Mouse (Mus musculus) kidney, adult 9 months (tissue): ENCODE measurements around the gene Nrm.
A peak's percentile ranks its signal among the peaks of the same experiment; 100 is the strongest.

Source experiments
- DNase-seq: peaks from one replicate; pipeline ENCODE4 v3.0.0; 2022

Gene Nrm

GRCm38 (mm10) chr17:35868165-35868820 lies 7.2 kb downstream of the Nrm start:
- no peak for DNase-seq

- no peak for DNase-seq
Observed at GRCm38 (mm10) chr17:35868961-35869345, 7.8 kb downstream of the Nrm start.

GRCm38 (mm10) chr17:35869346-35870067 lies 8.4 kb downstream of the Nrm start:
- DNase-seq: no peak

- peak; percentile 66 for DNase-seq
Observed at GRCm38 (mm10) chr17:35870151-35870883, 9.2 kb downstream of the Nrm start.

DNA sequence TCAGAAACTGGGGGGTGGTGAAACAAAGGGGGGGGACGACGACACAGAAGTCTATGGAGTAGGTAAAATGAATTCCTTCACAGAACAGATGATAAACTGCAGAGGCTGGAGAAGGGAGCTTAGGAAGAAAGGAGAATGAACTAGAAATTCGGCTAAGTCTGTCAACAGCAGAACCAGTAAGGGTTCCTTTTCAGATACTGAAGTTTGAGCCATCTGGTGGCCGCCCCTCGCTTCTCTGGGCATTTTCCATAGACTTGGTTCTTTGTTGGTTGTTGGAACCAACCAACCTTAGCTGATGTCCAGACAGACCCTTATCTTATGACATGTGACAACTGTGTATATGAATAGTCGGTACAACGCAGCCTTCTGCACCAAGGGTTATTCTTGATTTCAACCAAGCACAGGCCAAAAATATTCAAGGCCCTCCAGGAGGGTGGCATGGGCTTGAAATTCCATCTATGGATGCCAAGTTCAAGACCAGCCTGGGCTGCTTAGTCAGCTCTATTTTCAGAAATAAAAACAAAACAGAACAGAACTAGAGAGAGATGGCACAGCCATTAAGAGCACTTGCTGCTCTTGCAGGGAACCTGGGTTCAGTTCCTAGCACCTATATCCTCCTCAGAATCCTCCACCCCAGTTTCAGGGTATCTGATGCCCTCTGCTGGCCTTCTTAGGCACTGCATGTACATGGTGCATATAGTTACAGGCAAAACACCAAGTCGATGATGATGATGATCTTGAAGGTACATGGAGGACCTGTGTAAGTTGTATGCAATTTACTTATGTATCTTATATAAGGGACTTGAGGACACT lies 10.0 kb downstream of the Nrm start:
- DNase-seq: no peak

DNA sequence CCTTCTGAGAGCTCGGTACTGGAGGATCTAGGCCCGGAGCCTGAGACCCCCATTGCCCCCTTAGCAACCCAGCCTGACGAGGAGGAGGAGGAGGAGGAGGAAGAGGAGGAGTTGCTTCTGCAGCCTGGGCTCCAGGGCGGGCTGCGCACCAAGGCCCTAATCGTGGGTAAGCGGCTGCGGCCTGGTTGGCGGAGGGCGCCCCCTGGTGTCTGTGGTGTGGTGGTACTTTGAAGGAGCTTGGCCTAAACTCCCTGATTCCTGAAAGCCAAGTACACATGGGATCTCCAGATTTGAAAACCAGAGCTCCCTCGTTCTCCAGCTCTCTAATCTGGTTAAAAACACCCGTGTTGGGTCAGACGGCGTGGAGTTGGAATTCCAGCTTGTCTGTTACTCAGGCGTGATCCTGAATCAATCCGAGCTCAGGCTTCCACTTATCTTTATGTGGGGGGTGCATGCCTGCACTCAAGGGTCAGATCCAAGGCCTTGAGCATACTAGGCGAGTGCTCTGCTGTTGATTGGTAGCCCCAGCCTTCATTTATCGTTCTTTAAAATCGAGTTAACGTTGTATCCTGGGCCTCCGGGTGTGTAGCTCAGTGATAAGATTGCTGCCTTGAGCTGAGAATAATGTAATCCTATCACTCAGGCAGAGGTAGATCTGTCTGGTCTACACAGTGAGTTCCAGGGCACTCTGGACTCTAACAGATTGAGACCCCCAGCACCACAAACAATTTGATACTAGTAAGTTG lies 12.8 kb downstream of the Nrm start:
- peak; percentile 86 for DNase-seq

DNA sequence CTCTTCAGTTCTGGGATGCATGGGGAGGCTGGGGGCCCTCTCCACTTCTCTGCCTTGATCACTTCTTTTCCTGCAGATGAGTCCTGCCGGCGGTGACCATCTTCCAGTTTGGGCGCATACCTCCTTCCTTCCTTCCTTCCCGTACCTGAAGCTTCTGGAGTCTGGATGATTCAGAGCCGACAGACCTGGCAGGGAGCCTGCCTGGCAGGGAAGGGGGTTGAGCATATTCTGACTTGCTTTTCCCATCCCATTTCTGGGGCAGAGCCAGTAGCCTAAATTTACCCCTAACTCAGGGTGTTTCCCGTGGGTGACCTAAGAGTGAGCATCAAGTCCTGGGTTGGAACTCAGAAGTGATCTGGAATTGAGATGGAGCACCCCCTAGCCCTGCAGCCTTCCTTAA lies 13.6 kb downstream of the Nrm start:
- DNase-seq: peak; percentile 46

- peak; percentile 97 for DNase-seq
Observed at GRCm38 (mm10) chr17:35879245-35880057, 18.3 kb downstream of the Nrm start, which contains the start of gene Dhx16. Gene Dhx16, plus strand, starts transcription at chr17:35879819.

GRCm38 (mm10) chr17:35882924-35883323 lies 21.8 kb downstream of the Nrm start:
- DNase-seq: no peak

DNA sequence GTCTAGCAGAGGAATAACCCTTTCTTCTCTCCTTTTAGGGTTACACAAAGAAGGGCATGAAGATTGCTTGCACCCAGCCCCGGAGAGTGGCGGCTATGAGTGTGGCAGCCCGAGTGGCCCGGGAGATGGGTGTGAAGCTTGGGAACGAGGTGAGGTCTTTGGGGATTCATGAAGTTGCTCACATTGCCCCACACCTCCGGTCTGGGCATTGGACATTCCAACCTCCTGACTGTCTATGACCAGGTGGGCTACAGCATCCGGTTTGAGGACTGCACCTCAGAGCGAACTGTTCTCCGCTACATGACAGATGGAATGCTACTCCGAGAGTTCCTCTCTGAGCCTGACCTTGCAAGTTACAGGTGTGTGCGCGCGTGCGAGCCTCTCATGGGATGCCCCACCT lies 22.7 kb downstream of the Nrm start:
- no peak for DNase-seq

- no peak for DNase-seq
Observed at GRCm38 (mm10) chr17:35887725-35888124, 26.6 kb downstream of the Nrm start.

- peak; percentile 94 for DNase-seq
Observed at GRCm38 (mm10) chr17:35896781-35897643, 35.9 kb downstream of the Nrm start, which contains the start of gene 2310061I04Rik. Gene 2310061I04Rik, minus strand, starts transcription at chr17:35897431.

GRCm38 (mm10) chr17:35897644-35898573 lies 36.8 kb downstream of the Nrm start:
- DNase-seq: no peak

DNA sequence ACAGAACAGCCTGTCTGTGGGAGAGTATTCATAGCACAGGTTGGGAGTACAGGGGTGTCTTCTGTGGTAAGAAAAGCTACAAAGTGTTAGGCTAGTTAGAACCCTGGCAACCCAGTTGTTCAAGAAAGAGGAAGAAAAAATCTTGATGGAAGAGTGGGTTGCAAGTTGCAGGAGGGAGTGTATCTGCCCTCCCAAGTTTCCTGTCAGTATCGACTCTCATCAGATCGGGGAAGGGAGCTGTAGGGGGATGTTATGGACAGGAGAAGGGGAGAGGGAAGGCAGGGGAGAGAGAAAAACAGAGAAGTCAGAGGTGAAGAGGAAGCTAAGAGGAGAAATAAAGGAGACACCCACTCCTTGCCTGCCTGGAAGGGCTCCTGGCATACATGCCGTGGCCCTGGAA lies 39.5 kb downstream of the Nrm start:
- no peak for DNase-seq

- DNase-seq: peak; percentile 73
Observed at GRCm38 (mm10) chr17:35903343-35903991, 42.3 kb downstream of the Nrm start.

DNA sequence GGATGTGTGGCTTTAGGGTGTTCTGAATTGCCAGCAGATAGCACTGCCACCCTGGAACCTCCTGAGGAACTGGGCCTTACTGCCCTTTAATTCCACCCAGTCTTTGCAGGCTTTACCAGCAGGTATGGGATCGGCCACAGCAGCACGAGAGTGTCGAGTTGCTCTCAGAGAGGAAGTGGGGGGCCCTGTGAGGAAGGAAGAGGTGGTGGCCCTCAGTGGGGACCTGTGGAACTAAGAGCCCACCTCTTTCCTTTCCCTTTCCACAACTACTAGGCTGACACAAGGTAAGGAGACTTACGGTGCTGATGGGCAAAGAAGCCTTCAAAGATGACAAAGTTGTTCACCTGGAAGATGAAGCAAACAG lies 42.9 kb downstream of the Nrm start:
- no peak for DNase-seq

GRCm38 (mm10) chr17:35905587-35905986 lies 44.5 kb downstream of the Nrm start:
- DNase-seq: no peak

DNA sequence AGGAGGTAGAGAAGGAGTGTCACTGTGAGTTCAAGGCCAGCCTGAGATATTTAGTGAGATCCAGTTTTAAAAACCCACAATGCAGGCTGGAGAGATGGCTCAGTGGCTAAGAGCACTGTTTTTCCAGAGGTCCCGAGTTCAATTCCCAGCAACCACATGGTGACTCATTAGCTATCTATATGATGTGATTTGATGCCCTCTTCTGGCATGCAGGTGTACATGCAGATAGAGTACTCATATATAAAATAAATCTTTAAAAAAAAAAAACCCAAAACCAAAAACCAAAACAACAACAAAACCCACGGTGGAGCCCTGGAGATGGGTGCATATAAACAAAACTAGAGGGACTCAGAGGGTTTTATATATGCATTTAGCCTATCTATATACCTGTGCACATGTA lies 46.5 kb downstream of the Nrm start:
- no peak for DNase-seq
